Mouse (Mus musculus) olfactory bulb, adult 2 months (tissue): Measurements from ENCODE around the gene Jmjd1c.

Experiments used
- CTCF ChIP-seq: fragments of 200-500 bp; IDR thresholded peaks from 2 replicates; pipeline ENCODE4 v1.5.1; 2012; ENCODE audit warnings: low read depth, mild to moderate bottlenecking, low read length, moderate library complexity; ENCODE audit not compliant: insufficient read depth
- POLR2A ChIP-seq: fragments of 200-500 bp; IDR thresholded peaks from 2 replicates; pipeline ENCODE4 v1.6.1; 2012; ENCODE audit warnings: mild to moderate bottlenecking, low read depth, low read length, moderate library complexity; ENCODE audit not compliant: insufficient read depth

DNA sequence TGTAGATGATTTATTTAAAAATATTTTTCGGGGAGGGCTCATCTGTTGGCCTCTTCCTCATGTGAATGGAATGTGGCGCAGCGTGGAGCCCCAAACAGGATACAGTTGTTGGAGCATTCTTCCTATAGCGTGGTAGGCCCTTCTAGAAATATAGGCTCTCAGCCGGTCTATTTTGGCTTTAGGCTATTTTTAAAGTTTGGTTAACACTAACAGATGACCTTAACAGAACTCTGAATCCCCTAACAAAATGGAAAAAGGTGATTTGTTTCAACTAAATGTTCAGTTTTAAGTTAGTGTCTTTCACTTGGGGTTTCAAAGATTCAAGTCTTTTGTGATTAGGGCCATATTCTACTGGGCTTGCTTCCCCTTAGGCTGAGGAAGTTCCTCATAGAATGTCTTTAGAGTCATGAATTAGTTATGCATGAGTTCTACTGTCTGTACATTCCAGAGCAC lies 91.1 kb downstream of the Jmjd1c start:
- TF ChIP-seq POLR2A (no peak), CTCF (no peak)
